Mouse (Mus musculus) G1E (cell line): ENCODE measurements around the gene Tgfa. TPM values are rescaled to one million over a fixed set of nuclear protein-coding genes. Genes with fewer than 3 reads are reported as not detected.

Source experiments
- ATAC-seq: 2 replicates; pipeline ENCODE4 v1.8.0; 2016; ENCODE audit warnings: mild to moderate bottlenecking; ENCODE audit not compliant: insufficient number of reproducible peaks, poor library complexity, low FRiP score, severe bottlenecking; ENCODE audit errors: extremely low read depth
- DNase-seq: peaks from one replicate; pipeline ENCODE4 v3.0.0; 2012; ENCODE audit warnings: low spot score
- H3K27me3 ChIP-seq: 2 replicates; pipeline ENCODE4 v1.6.1; 2012; ENCODE audit warnings: mild to moderate bottlenecking, low read length, inconsistent platforms; ENCODE audit not compliant: insufficient read depth
- H3K36me3 ChIP-seq: replicated peaks from 2 replicates; pipeline ENCODE3; 2012; ENCODE audit warnings: mild to moderate bottlenecking, inconsistent platforms
- H3K4me1 ChIP-seq: 2 replicates; pipeline ENCODE4 v1.6.1; 2012; ENCODE audit warnings: low read depth, low read length, inconsistent platforms, mixed read lengths; ENCODE audit not compliant: insufficient read depth
- H3K4me3 ChIP-seq: 2 replicates; pipeline ENCODE4 v1.5.1; 2012; ENCODE audit warnings: low read depth, mild to moderate bottlenecking, inconsistent platforms, low read length, moderate library complexity, mixed read lengths
- H3K9me3 ChIP-seq: replicated peaks from 2 replicates; pipeline ENCODE4 v1.6.1; 2012; ENCODE audit warnings: inconsistent platforms
- CTCF ChIP-seq: IDR thresholded peaks from 2 replicates; pipeline ENCODE4 v1.5.1; 2012; ENCODE audit warnings: low read depth, low read length, inconsistent platforms, mixed read lengths
- GATA1 ChIP-seq: IDR thresholded peaks from 2 replicates; pipeline ENCODE4 v1.6.1; 2012; ENCODE audit warnings: borderline replicate concordance, low read length, inconsistent platforms, mixed read lengths
- GATA2 ChIP-seq: IDR thresholded peaks from 2 replicates; pipeline ENCODE4 v1.6.1; 2012; ENCODE audit warnings: low read depth, low read length, inconsistent platforms, borderline replicate concordance
- POLR2AphosphoS5 ChIP-seq: IDR thresholded peaks from 2 replicates; pipeline ENCODE4 v1.6.1; 2012; ENCODE audit warnings: low read depth, low read length, inconsistent platforms; ENCODE audit not compliant: insufficient replicate concordance
- TAL1 ChIP-seq: conservative IDR thresholded peaks from 2 replicates; pipeline ENCODE4 v1.6.1; 2012; ENCODE audit warnings: low read depth, low read length, inconsistent platforms, mixed read lengths
- polyA plus RNA-seq: library from polyadenylated mRNA; stranded (reverse); fragments of >175 nt; gene quantifications from 2 replicates; pipeline ENCODE4 v1.2.3, GENCODE M21; 2012
- total RNA-seq, 2 experiments: library from RNA; stranded (forward) in 1 of 2; stranded (reverse) in 1 of 2; fragments of 200-1000 nt in 1 of 2; fragments of >200 nt in 1 of 2; fragmentation: Nextera tagmentation in 1 of 2; gene quantifications; 2 replicates each; pipeline ENCODE4 v1.2.3; 2014 to 2017

The Tgfa gene
- total and polyA plus RNA-seq, 3 experiments = 13.3 to 30.6 (median 28.8) TPM

- ATAC-seq (no peak), DNase-seq (no peak)
- TF ChIP-seq TAL1 = no peak
- Histone ChIP-seq H3K27me3 (no peaks in the 10 kb centered on the region), H3K9me3 (no peaks in the 10 kb centered on the region), H3K4me1 (peaks cover 34% of the 10 kb centered on the region), H3K4me3 (no peak overlapping the region), H3K36me3 (no peaks in the 10 kb centered on the region)
Observed at GRCm38 (mm10) chr6:86167851-86168250, 27.2 kb upstream of the Tgfa start.

- peaks cover 28% of the 10 kb centered on the region for H3K4me1 ChIP-seq
- H3K27me3 ChIP-seq = no peaks in the 10 kb centered on the region
- H3K9me3 ChIP-seq = no peaks in the 10 kb centered on the region
- DNase-seq (no peak), ATAC-seq (no peak)
- TF ChIP-seq GATA1 (no peak), GATA2 (no peak), CTCF (no peak), POLR2AphosphoS5 (no peak), TAL1 (no peak)
- H3K36me3 ChIP-seq = no peaks in the 10 kb centered on the region
- no peak overlapping the region for H3K4me3 ChIP-seq
Observed at GRCm38 (mm10) chr6:86169166-86169565, 25.9 kb upstream of the Tgfa start.

GRCm38 (mm10) chr6:86176236-86176635 is 18.8 kb upstream of the Tgfa start:
- no peaks in the 10 kb centered on the region for H3K36me3 ChIP-seq
- H3K4me3 ChIP-seq = no peak overlapping the region
- ATAC-seq = no peak
- H3K4me1 ChIP-seq = peaks cover 32% of the 10 kb centered on the region
- TF ChIP-seq TAL1 = no peak
- no peak for TF ChIP-seq POLR2AphosphoS5
- no peak for TF ChIP-seq GATA1
- no peak for TF ChIP-seq GATA2
- no peak for TF ChIP-seq CTCF
- no peak for DNase-seq
- no peaks in the 10 kb centered on the region for H3K9me3 ChIP-seq
- H3K27me3 ChIP-seq = peaks cover 13% of the 10 kb centered on the region

DNA sequence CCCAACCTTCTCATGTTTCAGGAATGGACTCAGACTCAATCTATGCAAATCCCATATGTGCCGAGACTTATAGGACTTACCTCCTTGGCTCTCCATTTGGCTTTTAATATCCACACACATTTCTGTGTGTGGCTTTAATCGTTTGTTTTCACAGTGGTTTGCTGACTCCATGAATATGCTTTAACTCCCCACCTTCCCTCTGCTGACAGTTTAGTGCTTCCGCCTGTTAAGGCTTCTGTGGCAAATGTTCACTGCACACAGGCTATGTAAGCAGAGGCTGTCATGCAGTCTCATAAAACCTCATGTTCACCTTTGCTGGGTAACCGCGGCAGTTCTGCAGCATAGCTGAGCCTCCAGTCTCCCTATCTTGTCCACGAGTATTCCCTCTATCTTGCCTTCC is 18.3 kb upstream of the Tgfa start:
- Histone ChIP-seq H3K4me1 (peaks cover 32% of the 10 kb centered on the region), H3K4me3 (no peak overlapping the region), H3K9me3 (no peaks in the 10 kb centered on the region), H3K27me3 (peaks cover 15% of the 10 kb centered on the region), H3K36me3 (no peaks in the 10 kb centered on the region)
- no peak for ATAC-seq
- no peak for TF ChIP-seq TAL1
- TF ChIP-seq GATA2 = no peak
- TF ChIP-seq GATA1 = no peak
- TF ChIP-seq POLR2AphosphoS5 = no peak
- TF ChIP-seq CTCF = no peak
- no peak for DNase-seq

DNA sequence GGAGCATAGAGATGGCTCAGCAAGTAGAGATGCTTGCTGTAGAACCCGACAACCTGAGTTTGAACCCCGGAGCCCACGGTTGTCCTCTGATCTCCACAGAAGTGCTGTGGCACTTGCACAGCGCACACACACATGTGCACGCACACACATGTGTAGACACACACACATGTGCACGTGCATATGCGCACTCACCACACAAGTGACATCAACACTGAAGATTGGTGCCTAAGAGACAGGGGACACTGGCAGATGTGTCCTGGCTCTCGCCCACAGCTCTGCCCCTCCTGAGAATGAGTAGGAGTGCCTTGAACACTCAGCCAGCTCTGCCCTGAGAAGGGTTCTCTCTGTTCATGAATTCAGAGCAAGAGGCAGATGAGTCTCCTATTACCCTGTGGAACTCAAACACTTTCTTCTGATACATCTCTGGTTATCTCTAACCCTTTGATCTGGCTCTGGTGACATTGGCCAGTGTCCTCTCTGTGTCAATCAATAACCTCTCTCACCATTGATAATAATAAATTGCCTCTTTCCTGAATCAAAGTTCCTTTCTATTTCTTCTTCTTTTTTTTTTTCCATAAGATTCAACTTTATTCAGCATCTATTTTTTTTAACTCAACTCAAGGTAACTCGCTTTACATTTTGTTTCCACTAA is 17.6 kb upstream of the Tgfa start:
- no peak overlapping the region for H3K4me3 ChIP-seq
- H3K36me3 ChIP-seq = no peaks in the 10 kb centered on the region
- ATAC-seq = no peak
- no peak for TF ChIP-seq TAL1
- no peak for TF ChIP-seq GATA1
- no peak for TF ChIP-seq POLR2AphosphoS5
- TF ChIP-seq GATA2 = no peak
- no peak for TF ChIP-seq CTCF
- DNase-seq = no peak
- peaks cover 22% of the 10 kb centered on the region for H3K27me3 ChIP-seq
- peaks cover 32% of the 10 kb centered on the region for H3K4me1 ChIP-seq
- H3K9me3 ChIP-seq = no peaks in the 10 kb centered on the region

DNA sequence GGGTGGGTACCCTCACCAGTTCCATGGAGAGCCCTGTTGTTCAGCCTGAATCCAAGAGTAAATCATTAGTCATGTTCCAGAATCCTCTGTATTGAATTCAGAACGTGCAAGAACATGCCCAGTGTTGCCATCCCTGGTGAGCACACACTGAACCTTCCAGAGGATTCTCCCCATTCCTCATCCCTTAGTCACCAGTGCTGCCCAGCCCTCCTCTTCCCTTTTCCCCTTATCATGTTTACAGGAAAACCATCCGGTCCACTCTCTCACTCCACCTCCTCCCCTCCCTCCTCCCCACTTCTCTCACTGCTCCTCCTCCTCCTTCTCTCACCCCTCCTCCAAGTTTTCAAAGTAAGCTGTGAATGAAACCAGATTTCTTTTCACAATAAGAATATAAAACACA is 14.4 kb upstream of the Tgfa start:
- H3K4me3 ChIP-seq = no peak overlapping the region
- no peaks in the 10 kb centered on the region for H3K36me3 ChIP-seq
- DNase-seq = no peak
- H3K4me1 ChIP-seq = peaks cover 40% of the 10 kb centered on the region
- no peak for ATAC-seq
- peaks cover 36% of the 10 kb centered on the region for H3K27me3 ChIP-seq
- TF ChIP-seq GATA1 (no peak), GATA2 (no peak)
- H3K9me3 ChIP-seq = no peaks in the 10 kb centered on the region

GRCm38 (mm10) chr6:86182016-86182415 is 13.0 kb upstream of the Tgfa start:
- Histone ChIP-seq H3K9me3 (no peaks in the 10 kb centered on the region), H3K27me3 (peaks cover 44% of the 10 kb centered on the region), H3K36me3 (no peaks in the 10 kb centered on the region), H3K4me3 (no peak overlapping the region), H3K4me1 (peaks cover 36% of the 10 kb centered on the region)
- no peak for DNase-seq
- no peak for ATAC-seq
- no peak for TF ChIP-seq GATA2
